Mouse (Mus musculus) ES-Bruce4 (cell line): ENCODE results near the gene Icam5. TPM values are rescaled to one million over a fixed set of nuclear protein-coding genes. Genes with fewer than 3 reads are reported as not detected.
"Not testable (repeated sequence)": the region's sequence is repeated elsewhere in the genome, so short reads cannot be mapped to it uniquely, and the experiment has no call there.

ENCODE experiments used
- H3K27ac ChIP-seq: 2 replicates; pipeline ENCODE4 v1.5.1; 2012; ENCODE audit warnings: low read length, inconsistent platforms; ENCODE audit not compliant: insufficient read depth
- H3K27me3 ChIP-seq: 2 replicates; pipeline ENCODE4 v1.6.1; 2012; ENCODE audit warnings: mild to moderate bottlenecking, low read length, inconsistent platforms; ENCODE audit not compliant: control insufficient read depth, poor library complexity, insufficient read depth, severe bottlenecking
- H3K36me3 ChIP-seq: 2 replicates; pipeline ENCODE4 v1.6.1; 2012; ENCODE audit warnings: inconsistent platforms, mild to moderate bottlenecking, low read length, moderate library complexity; ENCODE audit not compliant: control insufficient read depth, poor library complexity, insufficient read depth, severe bottlenecking
- H3K4me1 ChIP-seq: one replicate; pipeline ENCODE4 v1.8.1; 2011; ENCODE audit warnings: low read length; ENCODE audit not compliant: control insufficient read depth, insufficient read depth
- H3K4me3 ChIP-seq: 2 replicates; pipeline ENCODE4 v1.5.1; 2011; ENCODE audit warnings: low read depth, mild to moderate bottlenecking, low read length
- H3K9ac ChIP-seq: 2 replicates; pipeline ENCODE4 v1.6.1; 2012; ENCODE audit warnings: low read depth, mild to moderate bottlenecking, inconsistent platforms; ENCODE audit not compliant: poor library complexity, severe bottlenecking
- H3K9me3 ChIP-seq: replicated peaks from 2 replicates; pipeline ENCODE4 v1.6.1; 2012; ENCODE audit warnings: mild to moderate bottlenecking, low read length, inconsistent platforms; ENCODE audit not compliant: control insufficient read depth, poor library complexity, insufficient read depth, severe bottlenecking
- CTCF ChIP-seq: IDR thresholded peaks from one replicate; pipeline ENCODE4 v1.8.1; 2011; ENCODE audit warnings: low read depth, low read length
- EP300 ChIP-seq: IDR thresholded peaks from 2 replicates; pipeline ENCODE4 v1.6.1; 2011; ENCODE audit warnings: low read depth, low read length; ENCODE audit not compliant: insufficient read depth
- POLR2A ChIP-seq: IDR thresholded peaks from one replicate; pipeline ENCODE4 v1.8.1; 2011; ENCODE audit warnings: low read length; ENCODE audit not compliant: insufficient read depth
- polyA plus RNA-seq: library from polyadenylated mRNA; stranded (reverse); fragments of >200 nt; gene quantifications from 2 replicates; pipeline ENCODE4 v1.2.4, GENCODE M21; 2011; ENCODE audit warnings: low read depth; ENCODE audit not compliant: missing spikeins, insufficient read depth, insufficient read length

Icam5 gene
- polyA plus RNA-seq, 1 experiment = 0.94 TPM

DNA sequence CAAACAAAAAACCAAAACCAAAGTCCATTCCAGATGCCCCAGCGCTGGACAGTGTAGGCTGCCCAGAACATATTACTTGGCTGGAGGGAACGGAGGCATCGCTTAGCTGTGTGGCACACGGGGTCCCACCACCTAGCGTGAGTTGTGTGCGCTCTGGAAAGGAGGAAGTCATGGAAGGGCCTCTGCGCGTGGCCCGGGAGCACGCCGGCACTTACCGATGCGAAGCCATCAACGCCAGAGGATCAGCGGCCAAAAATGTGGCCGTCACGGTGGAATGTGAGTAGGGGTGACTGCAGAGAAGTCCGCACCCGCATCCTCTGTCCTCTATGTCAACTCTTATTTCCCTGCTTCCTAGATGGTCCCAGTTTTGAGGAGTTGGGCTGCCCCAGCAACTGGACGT, 4.3 kb downstream of the Icam5 start:
- H3K4me1 ChIP-seq = no peaks in the 10 kb centered on the region
- no peak overlapping the region for H3K9ac ChIP-seq
- no peaks in the 10 kb centered on the region for H3K36me3 ChIP-seq
- H3K9me3 ChIP-seq = no peaks in the 10 kb centered on the region
- no peaks in the 10 kb centered on the region; the same call in 1 of the 2 replicates for H3K27me3 ChIP-seq
- no peak overlapping the region for H3K27ac ChIP-seq
- TF ChIP-seq CTCF = no peak
- TF ChIP-seq EP300 = no peak
- TF ChIP-seq POLR2A = no peak
- H3K4me3 ChIP-seq = peak overlapping the region; percentile 51

DNA sequence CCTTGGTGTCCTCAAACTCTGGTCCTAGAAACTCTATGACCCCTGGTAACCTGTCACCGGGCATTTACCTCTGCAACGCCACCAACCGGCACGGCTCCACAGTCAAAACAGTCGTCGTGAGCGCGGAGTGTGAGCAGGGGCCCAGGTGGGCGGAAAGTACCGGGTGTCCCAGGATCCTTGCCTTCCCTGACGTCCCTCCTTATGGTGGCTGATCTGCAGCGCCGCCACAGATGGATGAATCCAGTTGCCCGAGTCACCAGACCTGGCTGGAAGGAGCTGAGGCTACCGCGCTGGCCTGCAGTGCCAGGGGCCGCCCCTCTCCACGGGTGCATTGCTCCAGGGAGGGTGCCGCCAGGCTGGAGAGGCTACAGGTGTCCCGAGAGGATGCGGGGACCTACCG, 4.8 kb downstream of the Icam5 start:
- Histone ChIP-seq H3K9ac (0 out of 2 replicates have a peak overlapping the region, but pooled peaks have one; percentile 17), H3K4me1 (no peaks in the 10 kb centered on the region), H3K27me3 (no peaks in the 10 kb centered on the region; the same call in 1 of the 2 replicates), H3K4me3 (peak overlapping the region; percentile 51), H3K36me3 (no peaks in the 10 kb centered on the region), H3K9me3 (no peaks in the 10 kb centered on the region), H3K27ac (no peak overlapping the region)
- TF ChIP-seq POLR2A (no peak), CTCF (no peak), EP300 (no peak)

DNA sequence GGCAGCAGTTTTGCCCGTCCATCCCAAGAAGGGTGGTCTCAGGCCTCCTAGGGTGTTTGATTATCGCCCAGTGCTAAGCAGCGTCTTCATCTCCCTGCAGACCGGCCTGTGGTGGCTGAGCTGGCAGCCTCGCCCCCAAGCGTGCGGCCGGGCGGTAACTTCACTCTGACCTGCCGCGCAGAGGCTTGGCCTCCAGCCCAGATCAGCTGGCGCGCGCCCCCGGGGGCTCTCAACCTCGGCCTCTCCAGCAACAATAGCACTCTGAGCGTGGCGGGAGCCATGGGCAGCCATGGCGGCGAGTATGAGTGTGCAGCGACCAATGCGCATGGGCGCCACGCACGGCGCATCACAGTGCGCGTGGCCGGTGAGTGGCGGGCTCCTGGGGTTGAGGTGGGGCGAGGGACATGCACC, 5.6 kb downstream of the Icam5 start:
- H3K4me1 ChIP-seq = no peaks in the 10 kb centered on the region
- no peak overlapping the region for H3K27ac ChIP-seq
- H3K4me3 ChIP-seq = peak overlapping the region; percentile 36
- H3K9ac ChIP-seq = 0 out of 2 replicates have a peak overlapping the region, but pooled peaks have one; percentile 17
- no peaks in the 10 kb centered on the region for H3K9me3 ChIP-seq
- TF ChIP-seq CTCF = no peak
- no peak for TF ChIP-seq EP300
- TF ChIP-seq POLR2A = no peak
- no peaks in the 10 kb centered on the region for H3K36me3 ChIP-seq
- H3K27me3 ChIP-seq = no peaks in the 10 kb centered on the region

DNA sequence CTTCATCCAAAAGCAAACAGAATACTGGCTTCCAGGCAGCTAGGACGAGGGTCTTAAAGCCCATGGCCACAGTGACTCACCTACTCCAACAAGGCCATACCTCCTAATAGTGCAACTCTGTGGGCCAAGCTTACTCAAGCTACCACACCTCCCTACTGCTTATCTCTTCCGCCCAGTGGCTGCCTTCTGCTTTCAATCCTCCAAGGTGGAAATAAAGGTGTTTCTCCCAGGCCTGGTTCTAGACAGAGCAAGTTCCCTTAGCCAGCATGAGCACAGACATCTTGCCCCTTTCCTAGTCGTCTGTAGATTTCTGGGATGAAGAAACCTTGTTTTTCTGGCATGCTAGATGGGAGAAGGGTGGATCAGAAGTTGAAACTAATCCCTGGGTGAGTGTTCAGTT, 7.9 kb downstream of the Icam5 start:
- Histone ChIP-seq H3K9ac (no peak overlapping the region), H3K4me1 (no peaks in the 10 kb centered on the region), H3K36me3 (no peaks in the 10 kb centered on the region), H3K4me3 (no peak overlapping the region), H3K27me3 (no peaks in the 10 kb centered on the region), H3K9me3 (no peaks in the 10 kb centered on the region), H3K27ac (no peak overlapping the region)
- TF ChIP-seq CTCF (no peak), POLR2A (no peak), EP300 (no peak)

DNA sequence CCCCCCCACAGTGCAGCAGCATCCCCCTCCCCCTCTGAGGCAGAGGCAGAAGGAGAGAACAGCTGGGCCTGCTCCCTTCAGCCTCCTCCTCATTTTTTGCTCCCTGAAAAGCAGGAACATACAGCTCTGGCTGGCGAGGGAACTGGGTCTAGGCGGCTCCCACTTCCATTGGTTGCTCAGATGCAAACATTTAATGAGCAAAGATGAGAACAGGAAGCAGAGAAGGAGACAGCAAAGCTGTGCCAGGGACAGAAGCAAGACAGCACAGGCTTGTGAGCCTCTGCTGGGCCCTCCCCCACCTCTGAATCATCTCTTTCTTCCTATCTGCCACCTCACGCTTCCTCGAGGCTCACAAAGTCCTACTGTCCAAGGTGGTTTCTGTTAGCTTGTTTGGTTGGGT, 9.4 kb downstream of the Icam5 start:
- Histone ChIP-seq H3K27ac (no peak overlapping the region), H3K27me3 (no peaks in the 10 kb centered on the region), H3K36me3 (no peaks in the 10 kb centered on the region), H3K4me1 (no peaks in the 10 kb centered on the region), H3K4me3 (no peak overlapping the region), H3K9ac (no peak overlapping the region), H3K9me3 (no peaks in the 10 kb centered on the region)
- TF ChIP-seq CTCF (no peak), POLR2A (no peak), EP300 (no peak)

DNA sequence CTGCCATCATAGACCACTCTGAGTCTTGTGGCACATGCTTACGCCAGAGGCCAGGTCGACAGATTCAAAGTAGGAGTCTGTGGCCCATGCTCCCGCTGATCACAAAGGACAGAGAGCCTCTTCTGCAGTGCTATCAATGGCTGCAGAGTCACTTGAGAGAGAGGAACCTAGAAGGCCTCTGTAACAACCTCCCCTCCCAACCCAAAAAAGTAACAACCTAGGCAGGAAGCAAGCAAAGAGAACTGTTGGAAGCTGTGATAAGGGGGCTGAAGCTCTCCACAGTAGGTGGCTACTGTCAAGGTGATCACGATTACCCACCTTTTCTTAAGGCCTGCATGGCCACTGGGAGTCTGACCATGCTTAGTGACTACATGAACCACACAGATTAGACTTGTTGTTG, 11.7 kb downstream of the Icam5 start:
- H3K36me3 ChIP-seq = no peaks in the 10 kb centered on the region
- H3K4me3 ChIP-seq = no peak overlapping the region
- H3K9me3 ChIP-seq = no peaks in the 10 kb centered on the region
- H3K9ac ChIP-seq = no peak overlapping the region
- no peak overlapping the region for H3K27ac ChIP-seq
- TF ChIP-seq EP300 = no peak
- TF ChIP-seq POLR2A = no peak
- no peak for TF ChIP-seq CTCF
- H3K4me1 ChIP-seq = no peaks in the 10 kb centered on the region
- no peaks in the 10 kb centered on the region for H3K27me3 ChIP-seq

DNA sequence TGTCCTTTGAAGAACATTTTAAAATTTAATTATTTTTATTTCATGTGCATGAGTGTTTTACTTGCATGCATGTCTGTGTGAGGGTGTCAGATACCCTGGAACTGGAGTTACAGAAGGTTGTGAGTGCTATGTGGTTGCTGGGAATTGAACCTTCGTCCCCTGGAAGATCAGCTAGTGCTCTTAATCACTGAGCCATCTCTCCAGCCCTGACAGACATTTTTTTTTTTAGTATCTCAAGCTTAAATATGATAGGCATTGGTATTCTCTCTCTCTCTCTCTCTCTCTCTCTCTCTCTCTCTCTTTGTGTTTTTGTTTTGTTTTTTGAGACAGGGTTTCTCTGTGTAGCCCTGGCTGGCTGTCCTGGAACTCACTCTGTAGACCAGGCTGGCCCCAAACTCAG, 12.9 kb downstream of the Icam5 start:
- not testable (repeated sequence) for H3K9me3 ChIP-seq, H3K27ac ChIP-seq, H3K4me1 ChIP-seq, H3K9ac ChIP-seq, H3K27me3 ChIP-seq, H3K36me3 ChIP-seq, H3K4me3 ChIP-seq
